Mouse (Mus musculus): ENCODE data around the gene Gm2663. TPM values are rescaled to one million over a fixed set of nuclear protein-coding genes. Genes with fewer than 3 reads are reported as not detected.

The Gm2663 gene
- not detected for polyA plus RNA-seq (2014; fragmentation: Illumina TruSeq; extraction: RNeasy Lipid Tissue Mini Kit (QIAGEN cat#74804); ENCODE audit: low read depth, low replicate concordance)

GRCm38 (mm10) chr6:40999379-40999778 is at the start of gene Gm2663:
Gm2663 (minus strand) TSS chr6:40999479.

GRCm38 (mm10) chr6:41035409-41035808 is 36.1 kb upstream of the Gm2663 start, which contains the start of gene 2210010C04Rik:
2210010C04Rik (minus strand) TSS chr6:41035509.

GRCm38 (mm10) chr6:40964454-40964853 is 34.8 kb downstream of the Gm2663 start, which contains the start of gene 1810009J06Rik:
1810009J06Rik (plus strand) TSS chr6:40964754.

GRCm38 (mm10) chr6:40951770-40952169 is 47.5 kb downstream of the Gm2663 start, which contains the start of gene Gm4744:
Gm4744 (minus strand) TSS chr6:40951870.

Other genes with a start within 250 kb of the Gm2663 start
- gene Moxd2, start 112.0 kb downstream of the Gm2663 start, polyA plus RNA-seq (2014; fragmentation: Illumina TruSeq; extraction: RNeasy Lipid Tissue Mini Kit (QIAGEN cat#74804); ENCODE audit: low read depth, low replicate concordance) = not detected
- not detected for gene Prss58, start 99.1 kb downstream of the Gm2663 start, polyA plus RNA-seq (2014; fragmentation: Illumina TruSeq; extraction: RNeasy Lipid Tissue Mini Kit (QIAGEN cat#74804); ENCODE audit: low read depth, low replicate concordance)
- 0.87 TPM for gene 1700074P13Rik, start 58.9 kb downstream of the Gm2663 start, polyA plus RNA-seq (2014; fragmentation: Illumina TruSeq; extraction: RNeasy Lipid Tissue Mini Kit (QIAGEN cat#74804); ENCODE audit: low read depth, low replicate concordance)
- gene Gm4744, start 47.6 kb downstream of the Gm2663 start, polyA plus RNA-seq (2014; fragmentation: Illumina TruSeq; extraction: RNeasy Lipid Tissue Mini Kit (QIAGEN cat#74804); ENCODE audit: low read depth, low replicate concordance) = not detected
- gene 1810009J06Rik, start 34.7 kb downstream of the Gm2663 start, polyA plus RNA-seq (2014; fragmentation: Illumina TruSeq; extraction: RNeasy Lipid Tissue Mini Kit (QIAGEN cat#74804); ENCODE audit: low read depth, low replicate concordance) = not detected
- gene 2210010C04Rik, start 36.0 kb upstream of the Gm2663 start, polyA plus RNA-seq (2014; fragmentation: Illumina TruSeq; extraction: RNeasy Lipid Tissue Mini Kit (QIAGEN cat#74804); ENCODE audit: low read depth, low replicate concordance) = not detected